Mouse (Mus musculus): ENCODE results near the gene Myo10.

DNA sequence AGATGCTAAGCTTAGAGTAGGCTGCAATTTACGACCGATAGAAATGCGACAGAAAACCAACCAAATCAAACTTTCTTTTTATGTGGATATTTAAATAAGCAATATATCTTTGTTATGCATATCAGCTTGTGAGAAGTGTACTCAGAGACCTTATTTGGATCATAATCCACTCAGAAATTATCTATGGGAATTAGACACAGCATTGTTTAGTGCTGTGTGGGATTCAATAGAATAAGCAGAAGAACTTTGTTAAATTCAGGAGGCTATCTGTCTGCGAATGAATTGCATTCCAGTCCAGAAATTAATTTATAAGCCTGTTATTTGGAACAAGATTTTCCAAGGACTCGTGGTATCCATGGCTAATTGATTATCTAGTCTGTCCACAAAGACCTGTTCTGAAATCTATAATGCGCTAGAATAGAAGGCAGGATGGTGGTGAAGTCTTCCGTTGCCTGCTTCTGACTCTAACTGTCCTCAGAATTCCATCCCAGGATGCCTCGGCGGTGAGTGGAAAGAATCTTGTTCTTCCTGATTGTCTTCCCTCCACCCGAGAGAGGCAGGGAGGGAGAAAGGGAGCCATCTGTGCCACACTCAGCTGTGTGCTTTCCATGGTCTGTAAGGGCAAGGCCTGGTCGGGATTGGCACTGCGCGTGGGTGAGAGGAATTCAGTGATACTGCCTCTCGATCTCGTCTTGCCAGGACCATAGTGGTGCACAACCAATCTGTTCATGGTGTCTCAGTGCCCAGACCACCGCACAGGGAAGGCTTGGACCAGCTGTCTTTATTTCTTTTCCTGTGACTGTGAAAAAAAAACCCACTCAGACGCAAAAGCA is 52.0 kb downstream of the Myo10 start:
- TF ChIP-seq POLR2A (IDR thresholded peaks at IDR 0.05; ENCODE audit: extremely low read depth, insufficient read depth, low read length) (no peak), CTCF (IDR thresholded peaks at IDR 0.05; ENCODE audit: low read depth, low read length) (no peak)

Data from liver, adult 2 months (tissue).